Mouse (Mus musculus): ENCODE results near the gene Tmem211. TPM values are rescaled to one million over a fixed set of nuclear protein-coding genes. Genes with fewer than 3 reads are reported as not detected.

The Tmem211 gene
- polyA plus RNA-seq, 1 experiment, result not detected

- no peaks in the 10 kb centered on the region for H3K4me1 ChIP-seq (ENCODE audit: control insufficient read depth, insufficient read depth, low read length)
- H3K4me3 ChIP-seq (ENCODE audit: insufficient read depth, low read length), result no peak overlapping the region
- H3K27ac ChIP-seq (ENCODE audit: insufficient read depth, low read length), result no peak overlapping the region
- TF ChIP-seq CTCF (IDR thresholded peaks at IDR 0.05; ENCODE audit: borderline replicate concordance, insufficient read depth, low read length) (peak; percentile 60; the same call in 1 of the 2 replicates), POLR2A (IDR thresholded peaks at IDR 0.05; ENCODE audit: low read depth, low read length) (no peak)
Observed at GRCm38 (mm10) chr5:113286591-113287520, 60.1 kb downstream of the Tmem211 start.

- TF ChIP-seq CTCF (IDR thresholded peaks at IDR 0.05; ENCODE audit: borderline replicate concordance, insufficient read depth, low read length), result no peak
- TF ChIP-seq POLR2A (IDR thresholded peaks at IDR 0.05; ENCODE audit: low read depth, low read length), result no peak
- Histone ChIP-seq H3K4me1 (ENCODE audit: control insufficient read depth, insufficient read depth, low read length) (no peaks in the 10 kb centered on the region), H3K4me3 (ENCODE audit: insufficient read depth, low read length) (no peak overlapping the region)
Observed at GRCm38 (mm10) chr5:113287762-113288161, 61.1 kb downstream of the Tmem211 start.

GRCm38 (mm10) chr5:113288490-113288889 lies 61.8 kb downstream of the Tmem211 start:
- no peak overlapping the region for H3K27ac ChIP-seq (ENCODE audit: insufficient read depth, low read length)
- TF ChIP-seq POLR2A (IDR thresholded peaks at IDR 0.05; ENCODE audit: low read depth, low read length) (no peak), CTCF (IDR thresholded peaks at IDR 0.05; ENCODE audit: borderline replicate concordance, insufficient read depth, low read length) (no peak)
- no peaks in the 10 kb centered on the region for H3K4me1 ChIP-seq (ENCODE audit: control insufficient read depth, insufficient read depth, low read length)
- H3K4me3 ChIP-seq (ENCODE audit: insufficient read depth, low read length), result no peak overlapping the region

More at GRCm38 (mm10) chr5:113287762-113288161, 61.1 kb downstream of the Tmem211 start:
- no peak overlapping the region for H3K27ac ChIP-seq (ENCODE audit: insufficient read depth, low read length)

Other genes starting within 250 kb of the Tmem211 start
- 0.35 and 0.74 TPM in 2 replicates for gene Grk3, start 211.1 kb upstream of the Tmem211 start, polyA plus RNA-seq (2011; ENCODE audit: insufficient read length, low read depth, missing spikeins)
- gene Crybb2, start 156.8 kb upstream of the Tmem211 start, polyA plus RNA-seq (2011; ENCODE audit: insufficient read length, low read depth, missing spikeins), result not detected in 2 replicates
- 1.3 TPM in 1 of 2 replicates, not detected in the other for gene Crybb3, start 145.3 kb upstream of the Tmem211 start, polyA plus RNA-seq (2011; ENCODE audit: insufficient read length, low read depth, missing spikeins)
- gene 2900026A02Rik, start 5.7 kb upstream of the Tmem211 start, polyA plus RNA-seq (2011; ENCODE audit: insufficient read length, low read depth, missing spikeins), result 29.0 and 38.4 TPM in 2 replicates
- 1.1 and 1.9 TPM in 2 replicates for gene Sgsm1, start 83.9 kb downstream of the Tmem211 start, polyA plus RNA-seq (2011; ENCODE audit: insufficient read length, low read depth, missing spikeins)
- gene Aym1, start 130.4 kb downstream of the Tmem211 start, polyA plus RNA-seq (2011; ENCODE audit: insufficient read length, low read depth, missing spikeins), result not detected in 2 replicates

Data from embryonic fibroblast, embryonic 13.5 days (primary cell).